Mouse (Mus musculus): Measurements from ENCODE around the gene Rasal2.
"Not testable (repeated sequence)": the region's sequence is repeated elsewhere in the genome, so short reads cannot be mapped to it uniquely, and the experiment has no call there.

Gene Rasal2

GRCm38 (mm10) chr1:157255776-157256175, 156.6 kb downstream of the Rasal2 start:
- in situ Hi-C loops (cut with MboI; ENCODE audit: unreplicated experiment in 2 of 2), result no loop called here

GRCm38 (mm10) chr1:157253600-157254490, 158.6 kb downstream of the Rasal2 start:
- in situ Hi-C loops (cut with MboI; ENCODE audit: unreplicated experiment in 2 of 2), result no loop called here

- in situ Hi-C loops (cut with MboI; ENCODE audit: unreplicated experiment in 2 of 2), result no loop called here
Observed at GRCm38 (mm10) chr1:157248112-157248511, 164.3 kb downstream of the Rasal2 start.

- in situ Hi-C loops (cut with MboI; ENCODE audit: unreplicated experiment in 2 of 2), result no loop called here
Observed at GRCm38 (mm10) chr1:157247341-157247740, 165.1 kb downstream of the Rasal2 start.

- in situ Hi-C loops (cut with MboI; ENCODE audit: unreplicated experiment in 2 of 2), result no loop called here
Observed at GRCm38 (mm10) chr1:157246779-157247178, 165.6 kb downstream of the Rasal2 start.

- in situ Hi-C loops (cut with MboI; ENCODE audit: unreplicated experiment in 2 of 2), result no loop called here
Observed at GRCm38 (mm10) chr1:157244453-157244790, 168.0 kb downstream of the Rasal2 start.

- in situ Hi-C loops (cut with MboI; ENCODE audit: unreplicated experiment in 2 of 2), result no loop called here
Observed at GRCm38 (mm10) chr1:157243576-157244452, 168.6 kb downstream of the Rasal2 start.

- in situ Hi-C loops (cut with MboI; ENCODE audit: unreplicated experiment in 2 of 2), result no loop called here
Observed at GRCm38 (mm10) chr1:157239687-157240086, 172.7 kb downstream of the Rasal2 start.

GRCm38 (mm10) chr1:157236650-157237344, 175.6 kb downstream of the Rasal2 start:
- in situ Hi-C loops (cut with MboI; ENCODE audit: unreplicated experiment in 2 of 2), result not testable (repeated sequence)

GRCm38 (mm10) chr1:157233451-157233850, 178.9 kb downstream of the Rasal2 start:
- in situ Hi-C loops (cut with MboI; ENCODE audit: unreplicated experiment in 2 of 2), result no loop called here

GRCm38 (mm10) chr1:157232372-157232771, 180.0 kb downstream of the Rasal2 start:
- in situ Hi-C loops (cut with MboI; ENCODE audit: unreplicated experiment in 2 of 2), result no loop called here

GRCm38 (mm10) chr1:157231016-157231415, 181.4 kb downstream of the Rasal2 start:
- in situ Hi-C loops (cut with MboI; ENCODE audit: unreplicated experiment in 2 of 2), result no loop called here

GRCm38 (mm10) chr1:157230386-157230785, 182.0 kb downstream of the Rasal2 start:
- in situ Hi-C loops (cut with MboI; ENCODE audit: unreplicated experiment in 2 of 2), result no loop called here

- in situ Hi-C loops (cut with MboI; ENCODE audit: unreplicated experiment in 2 of 2), result no loop called here
Observed at GRCm38 (mm10) chr1:157225013-157225412, 187.4 kb downstream of the Rasal2 start.

- in situ Hi-C loops (cut with MboI; ENCODE audit: unreplicated experiment in 2 of 2), result no loop called here
Observed at GRCm38 (mm10) chr1:157220910-157221309, 191.5 kb downstream of the Rasal2 start.

GRCm38 (mm10) chr1:157220466-157220865, 191.9 kb downstream of the Rasal2 start:
- in situ Hi-C loops (cut with MboI; ENCODE audit: unreplicated experiment in 2 of 2), result no loop called here

- in situ Hi-C loops (cut with MboI; ENCODE audit: unreplicated experiment in 2 of 2), result no loop called here
Observed at GRCm38 (mm10) chr1:157208754-157209153, 203.6 kb downstream of the Rasal2 start.

GRCm38 (mm10) chr1:157205685-157206084, 206.7 kb downstream of the Rasal2 start:
- in situ Hi-C loops (cut with MboI; ENCODE audit: unreplicated experiment in 2 of 2), result no loop called here

GRCm38 (mm10) chr1:157183043-157183442, 229.4 kb downstream of the Rasal2 start:
- in situ Hi-C loops (cut with MboI; ENCODE audit: unreplicated experiment in 2 of 2), result no loop called here

- in situ Hi-C loops (cut with MboI; ENCODE audit: unreplicated experiment in 2 of 2), result no loop called here
Observed at GRCm38 (mm10) chr1:157182431-157182830, 230.0 kb downstream of the Rasal2 start.

GRCm38 (mm10) chr1:157181081-157181480, 231.3 kb downstream of the Rasal2 start:
- in situ Hi-C loops (cut with MboI; ENCODE audit: unreplicated experiment in 2 of 2), result no loop called here
